Mouse (Mus musculus) olfactory bulb, adult 2 months (tissue): Measurements from ENCODE around the gene Slc35b4.

ENCODE experiments used
- CTCF ChIP-seq: fragments of 200-500 bp; IDR thresholded peaks from 2 replicates; pipeline ENCODE4 v1.5.1; 2012; ENCODE audit warnings: low read depth, mild to moderate bottlenecking, low read length, moderate library complexity; ENCODE audit not compliant: insufficient read depth
- POLR2A ChIP-seq: fragments of 200-500 bp; IDR thresholded peaks from 2 replicates; pipeline ENCODE4 v1.6.1; 2012; ENCODE audit warnings: mild to moderate bottlenecking, low read depth, low read length, moderate library complexity; ENCODE audit not compliant: insufficient read depth

DNA sequence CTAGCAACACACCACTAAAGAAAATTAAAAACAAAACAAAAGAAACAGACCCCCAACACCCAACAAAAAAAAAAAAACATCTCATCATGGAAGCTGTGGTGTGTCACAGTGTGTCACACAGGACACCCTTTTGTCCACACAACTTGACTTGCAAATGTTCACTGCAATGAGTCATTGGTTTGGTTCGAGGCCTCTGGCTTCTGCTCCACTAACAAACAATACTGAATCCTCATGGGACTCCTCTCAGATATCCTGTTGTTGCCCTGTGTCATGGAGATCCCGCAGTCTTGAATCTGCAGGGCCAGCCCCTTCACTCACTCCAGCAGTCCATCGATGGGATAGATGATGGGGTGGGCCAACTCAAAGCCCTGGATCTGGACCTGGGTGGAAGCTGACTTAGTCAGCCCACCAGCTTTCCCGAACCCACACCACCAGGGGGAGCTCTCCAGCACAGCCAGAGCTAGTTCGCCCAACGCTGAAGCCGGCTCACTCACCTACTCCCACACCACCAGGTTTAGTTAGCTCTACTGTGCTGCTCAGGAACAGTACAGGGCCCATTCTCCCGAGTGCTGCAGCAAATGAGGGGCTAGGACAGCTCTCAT is 28.2 kb upstream of the Slc35b4 start:
- TF ChIP-seq CTCF, result peak; percentile 48; the same call in 1 of the 2 replicates
- no peak for TF ChIP-seq POLR2A
